Mouse (Mus musculus) c-Kit-positive CD71-positive TER-119-positive erythroid progenitor cells, embryonic 14.5 days (primary cell): ENCODE measurements at regions not wholly inside any gene's neighbourhood (a gene's known extent, or its start where the extent isn't known, plus 50 kb on each side); places are given as distances from the start of the nearest gene placed in this dataset.

Experiments used
- DNase-seq: peaks from one replicate; pipeline ENCODE4 v3.0.0-alpha.2; 2013; ENCODE audit warnings: low spot score

- no peak for DNase-seq
These were observed 363.4 kb downstream of the Kctd12 start for GRCm38 (mm10) chr14:102619056-102619455.

- no peak for DNase-seq
These were observed 366.7 kb downstream of the Kctd12 start for GRCm38 (mm10) chr14:102615588-102616309.

- DNase-seq, result no peak
These were observed 376.4 kb downstream of the Kctd12 start for GRCm38 (mm10) chr14:102606055-102606454.

- no peak for DNase-seq
These were observed 387.6 kb downstream of the Kctd12 start for GRCm38 (mm10) chr14:102594850-102595249.

- DNase-seq, result no peak
These were observed 428.7 kb downstream of the Kctd12 start for GRCm38 (mm10) chr14:102553781-102554180.

GRCm38 (mm10) chr14:102552598-102552997 lies 429.8 kb downstream of the Kctd12 start:
- no peak for DNase-seq

- DNase-seq, result no peak
These were observed 457.4 kb downstream of the Kctd12 start for GRCm38 (mm10) chr14:102524894-102525577.

GRCm38 (mm10) chr14:102516765-102517164 lies 465.7 kb downstream of the Kctd12 start:
- DNase-seq, result no peak

- no peak for DNase-seq
These were observed 467.9 kb downstream of the Kctd12 start for GRCm38 (mm10) chr14:102514527-102514926.

GRCm38 (mm10) chr14:102512651-102513050 lies 469.8 kb downstream of the Kctd12 start:
- no peak for DNase-seq

- no peak for DNase-seq
These were observed 470.6 kb downstream of the Kctd12 start for GRCm38 (mm10) chr14:102511691-102512383.

GRCm38 (mm10) chr14:102510387-102510786 lies 472.1 kb downstream of the Kctd12 start:
- peak; percentile 21 for DNase-seq

GRCm38 (mm10) chr14:102505696-102506321 lies 476.6 kb downstream of the Kctd12 start:
- DNase-seq, result no peak

- no peak for DNase-seq
These were observed 485.3 kb downstream of the Kctd12 start for GRCm38 (mm10) chr14:102497179-102497578.

GRCm38 (mm10) chr14:102492376-102492775 lies 490.1 kb downstream of the Kctd12 start:
- DNase-seq, result no peak

GRCm38 (mm10) chr14:102491205-102491604 lies 491.2 kb downstream of the Kctd12 start:
- DNase-seq, result no peak

GRCm38 (mm10) chr14:102477162-102477561 lies 505.3 kb downstream of the Kctd12 start:
- no peak for DNase-seq

- DNase-seq, result no peak
These were observed 513.1 kb downstream of the Kctd12 start for GRCm38 (mm10) chr14:102469326-102469725.

GRCm38 (mm10) chr14:102461001-102461400 lies 521.4 kb downstream of the Kctd12 start:
- DNase-seq, result no peak

- no peak for DNase-seq
These were observed 542.7 kb downstream of the Kctd12 start for GRCm38 (mm10) chr14:102439738-102440137.

GRCm38 (mm10) chr14:102403397-102404115 lies 578.9 kb downstream of the Kctd12 start:
- no peak for DNase-seq
